Mouse (Mus musculus): ENCODE results near the gene Anxa6.

Gene Anxa6

DNA sequence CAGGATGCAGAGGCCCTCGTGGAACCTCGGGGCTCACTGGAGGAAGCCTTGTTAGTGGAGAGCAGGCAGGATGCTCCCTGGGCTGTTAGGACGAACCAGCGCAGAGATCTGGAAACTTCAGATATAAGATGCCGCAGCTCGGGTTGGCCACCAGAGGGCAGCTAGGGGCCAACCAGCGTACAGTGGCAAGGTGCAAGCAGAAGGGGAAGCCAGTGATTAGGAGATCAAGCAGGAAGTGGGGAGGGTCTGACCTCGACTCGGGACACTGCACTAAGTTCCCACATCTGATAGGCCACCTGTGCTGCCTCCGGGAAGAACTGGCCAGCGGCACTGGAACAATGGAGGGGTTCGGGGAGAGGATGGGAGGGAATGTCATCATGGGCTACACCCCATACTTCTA, 35.0 kb downstream of the Anxa6 start:
- DNase-seq (ENCODE audit: low spot score in 2 of 2) = peak in 1 of 2 experiments; percentile 20

DNA sequence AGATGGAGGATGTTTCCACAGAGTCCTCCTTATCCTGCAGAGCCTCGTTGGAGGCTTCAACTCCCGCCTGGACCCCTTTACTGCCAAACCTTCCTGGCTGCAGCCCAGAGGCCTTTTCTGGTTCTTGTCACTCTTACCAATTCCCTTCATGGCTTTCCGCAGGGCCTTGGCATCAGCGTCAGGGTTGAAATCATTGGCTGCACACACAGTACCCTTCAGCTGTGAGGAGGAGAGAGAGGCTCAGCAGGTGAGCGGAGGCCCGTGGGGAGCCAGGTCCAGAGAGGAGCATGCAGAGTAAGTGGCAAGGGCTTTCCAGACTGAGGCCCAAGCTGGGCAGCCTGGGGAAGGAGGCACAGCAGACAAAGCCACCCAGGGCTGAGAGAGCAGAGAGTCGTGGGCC, 37.1 kb downstream of the Anxa6 start:
- no peak for DNase-seq (ENCODE audit: low spot score in 2 of 2)

DNA sequence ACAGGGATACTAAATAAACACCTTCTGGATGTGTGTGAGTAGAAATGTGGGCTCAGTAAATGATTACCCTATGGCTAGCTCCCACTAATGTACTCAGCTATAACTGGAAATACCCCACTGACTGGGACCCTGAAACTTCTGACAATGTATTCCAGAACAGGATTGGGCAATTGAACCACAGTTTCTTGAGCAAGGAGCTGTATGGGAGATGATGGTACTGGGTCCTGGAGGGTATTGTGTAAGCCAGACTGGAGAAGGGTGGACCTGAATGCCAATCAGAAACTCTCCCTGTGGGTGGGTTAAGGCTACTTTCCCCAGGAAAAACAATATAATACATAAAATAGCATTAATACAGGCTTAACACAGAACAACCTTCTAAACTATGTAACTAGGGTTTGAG, 43.3 kb downstream of the Anxa6 start:
- no peak for DNase-seq (ENCODE audit: low spot score in 2 of 2)

DNA sequence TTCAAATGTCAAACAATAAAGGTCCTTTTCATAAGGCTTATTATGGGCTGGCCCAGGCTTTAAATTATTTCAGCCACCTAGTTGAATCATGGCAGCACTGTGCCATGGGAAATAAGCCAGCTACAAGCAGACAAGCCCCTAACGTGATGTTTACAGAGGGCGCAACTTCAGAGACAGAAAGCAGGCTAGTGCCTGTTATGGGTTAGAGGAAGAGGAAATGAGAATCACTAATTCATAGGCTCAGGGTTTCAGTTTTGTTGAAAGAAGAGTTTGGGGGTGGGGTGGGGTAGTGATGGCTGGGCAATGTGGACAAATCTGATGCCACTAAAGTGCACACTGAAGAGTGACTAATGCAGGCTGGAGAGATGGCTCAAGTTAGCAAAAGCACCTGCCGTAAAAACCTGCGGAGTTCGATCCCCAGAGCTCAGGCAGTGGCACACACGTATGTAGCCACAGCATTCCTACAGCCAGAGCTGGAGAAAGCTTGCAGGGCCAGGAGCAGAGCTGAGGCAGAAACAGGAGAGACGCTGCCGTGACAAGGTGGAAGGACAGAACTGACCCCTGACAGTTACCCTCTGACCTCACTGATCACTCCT, 44.4 kb downstream of the Anxa6 start:
- DNase-seq (ENCODE audit: low spot score in 2 of 2) = no peak

DNA sequence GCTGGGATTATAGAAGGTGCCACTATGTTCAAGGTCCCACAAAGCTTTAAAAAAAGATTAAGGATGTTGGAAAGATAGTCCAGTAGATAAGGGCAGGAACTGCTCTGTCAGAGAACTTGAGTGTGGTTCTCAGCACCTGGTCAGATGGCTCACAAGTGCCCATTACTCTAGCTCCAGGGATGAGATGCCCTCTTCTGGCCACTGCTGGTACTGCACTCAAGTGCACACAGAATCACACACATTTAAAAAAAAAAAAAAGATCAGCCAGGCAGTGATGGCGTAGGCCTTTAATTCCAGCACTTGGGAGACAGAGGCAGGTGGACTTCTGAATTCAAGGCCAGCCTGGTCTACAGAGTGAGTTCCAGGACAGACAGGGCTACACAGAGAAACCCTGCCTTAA, 45.3 kb downstream of the Anxa6 start:
- DNase-seq (ENCODE audit: low spot score in 2 of 2) = no peak

DNA sequence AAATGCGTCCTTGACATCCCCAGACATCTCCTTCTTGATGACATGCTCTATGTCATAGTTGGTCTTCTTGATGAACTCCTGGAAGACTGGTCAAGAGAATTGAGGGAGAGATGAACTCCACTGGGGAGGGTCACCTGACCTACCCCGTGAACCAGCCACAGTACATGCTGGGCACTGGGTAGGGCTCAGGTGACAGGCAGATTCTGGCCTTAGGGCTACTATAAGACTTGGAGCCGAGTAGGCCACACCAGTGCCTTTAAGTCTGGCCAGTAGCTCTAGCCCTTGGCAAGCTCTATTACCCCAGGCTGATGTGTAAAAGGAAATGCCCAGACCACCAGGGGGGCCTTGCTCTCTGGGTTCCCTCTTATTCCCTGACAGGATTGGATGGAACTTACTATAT, 48.2 kb downstream of the Anxa6 start:
- no peak for DNase-seq (ENCODE audit: low spot score in 2 of 2)

DNA sequence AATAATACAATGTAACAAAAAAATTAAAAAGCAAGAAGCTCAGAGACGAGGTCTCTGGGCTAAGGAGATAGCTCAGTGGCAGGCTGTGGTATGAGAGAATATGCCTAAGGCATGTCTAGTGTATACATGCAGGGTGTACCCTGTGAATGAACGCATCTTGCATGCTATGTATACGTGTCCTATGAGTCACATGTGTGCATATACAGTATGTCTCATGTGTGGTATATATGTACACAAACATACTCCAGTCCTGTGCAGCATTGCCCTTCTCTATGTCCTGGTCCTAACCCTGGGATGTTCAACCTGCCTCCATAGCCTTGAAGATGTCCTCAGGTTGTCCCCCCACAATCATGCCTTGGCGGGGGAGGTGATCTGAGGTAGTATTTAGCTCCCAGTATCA, 48.7 kb downstream of the Anxa6 start:
- no peak for DNase-seq (ENCODE audit: low spot score in 2 of 2)

DNA sequence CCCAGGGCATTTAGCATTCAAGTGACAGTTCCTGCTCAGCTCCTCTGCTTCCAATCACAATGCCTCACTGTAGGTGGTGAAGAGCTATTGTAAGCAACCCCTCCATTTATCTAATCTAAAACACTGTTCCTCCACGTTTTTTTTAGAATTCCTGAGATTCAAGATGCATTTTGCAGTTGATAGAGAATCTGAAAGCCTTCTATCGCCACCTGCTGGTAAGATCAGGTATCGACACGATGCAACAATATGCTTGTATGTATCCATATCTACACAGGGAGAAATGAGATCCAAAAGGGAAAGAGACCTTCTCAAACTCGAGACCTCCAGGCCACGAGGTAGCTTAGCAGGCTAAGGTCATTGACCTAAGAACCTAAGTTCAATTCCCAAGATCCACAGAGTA, 49.2 kb downstream of the Anxa6 start:
- peak; percentile 69 to 86 for DNase-seq (ENCODE audit: low spot score in 2 of 2)

DNA sequence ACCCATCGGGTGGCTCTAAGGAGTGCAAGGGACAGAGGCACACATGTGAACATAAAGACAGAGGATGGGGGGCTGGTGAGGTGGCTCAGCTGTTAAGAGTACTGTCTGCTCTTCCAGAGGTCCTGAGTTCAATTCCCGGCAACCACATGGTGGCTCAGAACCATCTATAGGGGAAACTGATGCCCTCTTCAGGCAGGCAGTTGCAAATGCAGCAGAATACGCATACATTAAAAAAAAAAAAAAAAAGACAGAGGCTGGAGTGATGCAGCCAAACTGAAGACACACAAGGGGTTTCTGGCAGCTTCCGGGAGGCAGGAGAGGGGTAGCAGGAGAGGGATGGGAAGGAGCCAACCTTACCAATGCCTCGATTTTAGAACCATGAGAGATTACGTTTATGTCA, 50.7 kb downstream of the Anxa6 start:
- no peak for DNase-seq (ENCODE audit: low spot score in 2 of 2)

DNA sequence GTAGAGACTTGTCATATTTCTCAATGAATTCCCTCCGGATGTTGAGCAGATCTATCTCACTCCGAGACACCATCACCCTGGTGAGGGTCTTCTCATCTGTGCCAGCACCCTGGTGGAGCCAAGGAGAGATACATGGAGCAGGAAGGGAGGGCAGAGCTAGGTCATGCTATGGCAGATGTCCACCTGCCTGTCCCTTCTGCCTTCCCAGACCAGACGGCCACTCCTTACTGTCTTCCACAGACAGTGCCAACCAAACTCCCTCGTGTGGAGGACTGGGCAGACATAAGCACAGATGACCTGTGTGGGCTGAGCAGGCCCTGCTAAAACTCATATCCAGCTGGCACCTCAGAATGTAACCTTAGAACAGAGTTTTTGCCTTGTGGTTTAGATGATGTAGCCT, 51.6 kb downstream of the Anxa6 start:
- no peak for DNase-seq (ENCODE audit: low spot score in 2 of 2)

DNA sequence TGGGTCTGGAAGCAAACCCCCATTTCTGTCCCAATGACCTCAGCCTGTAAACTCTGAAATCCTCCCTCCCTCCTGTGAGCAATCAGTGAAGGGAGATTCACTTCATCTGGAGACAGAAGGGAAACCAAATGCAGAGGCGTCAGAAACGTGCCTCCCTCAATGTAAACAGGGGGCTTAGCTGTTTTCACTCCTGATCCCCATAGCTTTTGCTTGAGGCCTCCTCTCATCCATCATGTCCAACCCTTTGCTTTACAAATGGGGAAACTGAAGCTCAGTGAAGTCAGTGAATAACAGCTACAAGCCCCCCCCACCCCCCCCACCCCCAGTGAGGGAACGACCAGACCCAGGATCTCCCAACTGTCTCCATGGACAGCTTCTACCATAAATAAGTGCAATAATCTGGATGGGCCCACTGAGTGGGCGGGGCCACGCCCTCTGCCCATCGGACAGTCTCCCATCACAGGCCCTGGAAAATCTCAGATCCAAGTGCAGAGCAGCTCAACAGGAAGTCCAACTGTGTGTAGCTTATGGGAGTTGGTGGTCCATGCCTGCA, 55.8 kb downstream of the Anxa6 start:
- no peak for DNase-seq (ENCODE audit: low spot score in 2 of 2)

DNA sequence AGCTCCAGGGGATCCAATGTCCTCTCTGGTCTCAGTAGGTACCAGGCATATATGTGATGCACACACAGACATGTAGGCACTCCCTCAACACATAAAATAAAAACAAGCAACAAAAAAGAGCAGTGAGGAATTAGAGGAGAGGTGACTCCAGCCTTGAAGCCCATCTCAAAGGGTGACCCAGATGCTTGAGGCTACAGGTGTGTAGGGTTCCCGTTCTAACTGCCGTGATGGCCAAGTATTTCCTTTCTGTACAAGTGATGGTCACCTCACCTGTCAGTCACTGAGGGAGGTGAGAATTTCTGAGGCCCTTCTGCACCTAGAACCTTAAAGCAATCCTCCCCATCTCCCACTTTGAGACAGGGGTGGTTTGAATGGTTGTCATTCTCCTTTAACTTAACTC, 56.9 kb downstream of the Anxa6 start:
- no peak for DNase-seq (ENCODE audit: low spot score in 2 of 2)

DNA sequence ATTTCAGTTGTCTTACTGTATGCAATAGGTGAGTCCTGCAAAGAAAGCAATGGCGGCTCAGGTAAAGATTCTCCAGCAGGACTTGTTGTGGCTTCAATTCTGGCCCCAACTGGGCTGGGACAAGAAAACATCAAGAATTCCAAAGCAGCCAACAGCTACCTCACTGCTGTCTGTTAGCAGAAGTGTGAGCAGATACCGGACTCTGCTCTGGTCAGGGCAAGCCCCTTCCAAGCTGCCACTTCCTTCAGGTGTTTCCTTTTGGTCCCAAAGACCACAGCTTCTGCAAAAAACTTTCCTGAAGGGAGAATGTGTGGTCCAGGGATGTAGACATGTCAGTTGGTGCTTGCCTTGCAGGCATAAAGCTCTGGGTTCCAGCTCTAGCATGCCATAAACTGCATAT, 57.5 kb downstream of the Anxa6 start:
- DNase-seq (ENCODE audit: low spot score in 2 of 2) = no peak

DNA sequence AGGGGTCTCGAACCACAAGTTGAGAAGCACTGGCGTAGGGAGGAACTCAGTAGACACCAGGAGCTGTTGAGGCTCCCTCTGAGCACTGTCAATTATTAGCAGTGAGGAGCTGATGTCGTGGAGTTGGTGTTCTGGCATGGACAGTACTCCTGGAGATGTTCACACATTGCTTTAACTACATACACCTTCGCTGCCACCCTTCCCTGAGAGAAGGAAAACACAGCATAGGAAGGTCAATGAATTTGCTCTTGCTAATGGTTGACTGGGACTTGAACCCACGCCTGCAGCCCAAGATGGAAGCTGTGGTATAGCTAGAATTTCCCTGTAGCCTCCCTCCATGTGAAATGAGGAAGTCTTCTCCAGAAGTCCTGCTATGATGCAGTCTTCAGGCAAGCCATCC, 57.9 kb downstream of the Anxa6 start:
- DNase-seq (ENCODE audit: low spot score in 2 of 2) = no peak

DNA sequence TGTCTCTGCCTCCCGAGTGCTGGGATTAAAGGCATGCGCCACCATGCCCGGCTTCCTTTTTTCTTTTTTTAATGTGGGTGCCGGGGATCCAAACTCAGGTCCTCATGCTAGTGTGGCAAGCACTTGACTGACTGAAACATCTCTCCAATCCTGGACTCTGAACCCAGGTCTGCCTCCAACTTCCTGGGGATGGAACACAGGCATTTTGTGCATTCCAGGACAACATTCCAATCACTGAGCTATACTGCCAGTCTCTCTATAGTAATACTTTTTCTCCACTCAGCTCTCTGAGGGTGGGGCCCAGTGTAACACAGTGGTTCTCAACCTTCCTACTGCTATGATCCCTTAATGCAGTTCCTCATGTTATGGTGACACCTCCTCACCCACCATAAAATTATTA, 58.6 kb downstream of the Anxa6 start:
- DNase-seq (ENCODE audit: low spot score in 2 of 2) = no peak

DNA sequence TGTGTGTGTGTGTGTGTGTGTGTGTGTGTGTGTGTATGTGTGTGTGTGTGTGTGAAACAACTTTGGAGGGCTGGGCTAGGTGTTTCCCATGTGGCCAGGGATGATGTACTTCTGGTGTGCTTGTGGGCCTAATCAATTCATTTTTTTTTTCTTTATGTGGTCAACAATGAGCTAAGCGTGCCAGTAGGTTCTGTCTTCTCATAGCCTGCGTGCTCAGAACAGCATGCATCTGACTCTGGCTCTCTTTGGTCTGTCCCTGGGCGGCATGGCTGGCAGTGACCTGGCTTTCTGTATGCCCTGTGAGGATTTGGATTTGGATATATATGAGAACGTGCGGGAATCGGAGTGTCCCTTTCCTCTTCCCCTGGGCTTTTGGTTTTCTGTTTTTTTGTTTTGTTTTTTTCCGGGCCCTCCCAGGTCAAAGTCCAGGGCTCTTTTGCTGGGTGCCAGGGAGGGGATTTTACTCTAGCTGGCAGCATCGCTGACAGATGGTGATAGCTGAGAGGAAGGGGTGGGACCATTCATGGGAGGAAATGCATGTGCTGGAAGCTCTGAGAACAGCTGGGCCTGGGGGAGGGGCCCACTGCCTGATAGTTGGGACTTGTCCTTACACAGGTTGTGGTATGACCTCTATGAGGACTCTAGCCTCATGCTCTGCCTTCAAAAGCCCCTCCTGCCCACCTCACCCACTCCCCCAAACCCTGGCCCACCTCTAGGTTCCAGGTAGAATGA, 59.6 kb downstream of the Anxa6 start:
- DNase-seq (ENCODE audit: low spot score in 2 of 2) = no peak

DNA sequence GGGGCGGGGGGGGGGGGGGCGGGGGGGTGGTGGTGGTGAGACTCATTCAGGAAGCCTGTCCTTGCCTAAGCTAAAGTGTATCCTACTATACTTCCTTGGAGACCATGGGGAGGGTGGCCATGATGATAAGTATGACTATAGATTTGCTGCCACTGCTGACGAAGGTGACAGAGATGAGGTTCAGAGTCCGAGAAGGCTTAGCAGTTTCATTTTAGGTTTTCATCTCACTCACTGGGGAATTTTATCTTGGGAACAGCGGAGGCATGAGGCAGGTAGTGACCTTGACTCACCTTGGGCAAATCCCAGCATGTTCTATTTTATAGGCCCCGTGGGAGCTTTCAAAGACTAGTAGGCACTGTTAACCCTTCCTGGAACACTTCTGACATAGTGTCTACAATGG, 60.5 kb downstream of the Anxa6 start:
- no peak for DNase-seq (ENCODE audit: low spot score in 2 of 2)

DNA sequence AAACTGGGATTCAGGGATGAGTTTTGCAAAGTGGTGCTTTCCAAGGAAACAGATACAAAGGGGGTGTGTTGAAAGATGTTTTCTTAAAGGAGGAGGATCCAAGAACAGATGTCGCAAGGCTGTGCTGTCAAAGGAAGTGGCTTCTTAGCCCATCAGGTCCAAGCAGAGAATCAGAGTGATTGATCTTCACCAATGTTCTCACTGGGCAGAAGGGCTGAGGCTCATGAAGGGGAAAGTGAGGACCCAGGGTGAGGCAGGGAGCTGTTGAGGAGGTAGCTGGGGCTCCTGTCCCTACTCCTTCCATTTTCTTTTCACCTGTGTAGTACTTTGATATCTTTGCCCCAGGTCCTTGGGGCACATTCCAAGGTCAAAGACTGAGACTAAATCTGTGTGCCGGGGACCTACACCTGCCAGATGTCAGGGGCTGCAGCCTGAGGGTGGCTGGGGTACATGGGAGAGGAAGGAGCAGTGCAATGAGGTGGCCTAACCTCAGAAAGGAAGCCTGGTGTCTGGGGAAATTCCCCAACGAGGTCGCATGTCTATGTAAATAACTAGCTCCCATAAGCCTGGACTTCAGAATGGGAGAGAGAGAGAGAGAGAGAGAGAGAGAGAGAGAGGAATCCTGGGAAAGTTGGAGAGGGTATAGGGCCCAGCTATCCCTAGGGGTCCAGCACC, 61.1 kb downstream of the Anxa6 start:
- DNase-seq (ENCODE audit: low spot score in 2 of 2) = no peak

DNA sequence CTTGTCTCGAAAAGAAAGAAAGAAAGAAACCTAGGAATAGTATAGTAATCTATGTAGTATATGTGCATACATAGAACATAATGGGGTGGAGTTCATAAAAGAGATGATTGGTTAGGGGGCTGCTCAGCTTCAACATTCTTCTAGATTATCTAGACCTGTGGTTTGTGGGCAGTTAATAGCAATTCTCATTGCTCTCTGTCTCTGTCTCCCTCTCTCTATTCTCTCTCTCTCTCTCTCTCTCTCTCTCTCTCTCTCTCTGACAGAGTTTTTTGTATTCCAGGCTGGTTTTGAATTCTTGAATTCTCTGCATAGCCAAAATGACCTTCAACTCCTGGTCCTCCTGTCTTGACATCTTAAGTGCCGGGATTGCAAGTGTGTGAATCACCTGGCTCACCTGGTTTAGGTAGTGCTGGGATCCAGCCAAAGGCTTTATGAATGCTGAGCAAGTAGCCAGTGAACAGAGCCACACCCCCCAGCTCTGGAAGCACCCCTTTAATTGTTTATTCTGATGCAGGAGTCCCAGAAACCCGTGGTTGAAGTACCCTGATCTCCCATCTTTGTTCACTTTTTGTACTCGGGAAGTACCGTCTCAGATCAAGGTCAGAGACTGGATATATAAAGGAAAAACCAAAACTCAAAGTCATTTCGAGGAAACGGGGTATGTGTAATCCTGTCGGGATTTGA, 61.7 kb downstream of the Anxa6 start:
- DNase-seq (ENCODE audit: low spot score in 2 of 2) = no peak

DNA sequence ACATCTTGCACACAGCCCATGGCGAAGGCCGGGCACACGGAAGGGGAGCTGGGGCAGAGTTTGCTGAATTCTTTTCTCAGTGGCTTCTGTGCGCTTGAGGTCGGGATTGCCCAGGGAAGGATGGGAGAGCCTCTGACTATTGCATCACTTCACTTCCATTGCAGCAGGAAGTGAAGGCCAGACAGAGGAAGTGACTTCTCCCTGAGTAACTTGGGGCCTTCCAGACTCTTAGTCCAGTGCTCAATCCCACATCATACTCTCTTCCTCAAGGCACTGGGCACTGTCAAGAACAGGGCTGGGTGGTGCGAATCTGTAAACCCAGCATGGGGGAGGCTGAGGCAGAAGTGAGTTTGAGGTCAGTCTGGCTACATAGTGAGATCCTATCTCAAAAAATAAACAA, 68.0 kb downstream of the Anxa6 start:
- DNase-seq (ENCODE audit: low spot score in 2 of 2) = no peak

DNA sequence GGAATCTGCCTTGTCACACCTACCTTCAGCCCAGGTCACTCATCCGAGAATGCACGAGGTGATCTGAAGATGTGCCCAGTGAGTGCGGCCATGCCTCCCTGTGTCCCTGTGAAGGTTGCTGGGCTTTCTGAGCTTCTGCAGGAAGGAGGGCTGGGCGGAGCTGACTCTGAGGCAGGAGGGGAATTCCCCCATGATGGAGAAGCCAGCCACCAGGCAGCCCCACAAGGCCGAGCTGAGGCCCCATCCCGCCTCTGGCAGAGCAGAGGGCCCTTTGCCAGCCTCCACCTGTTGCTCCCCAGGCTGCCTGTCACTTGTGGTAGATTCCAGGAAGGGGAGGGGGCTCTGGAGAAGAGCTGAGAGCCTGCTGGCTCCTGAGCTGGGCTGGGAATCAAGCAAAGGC, 70.4 kb downstream of the Anxa6 start, which contains the start of gene Tnip1:
Gene Tnip1, minus strand, starts transcription at position 108 of the 400 bp plus-strand sequence.
- no peak for DNase-seq (ENCODE audit: low spot score in 2 of 2)

DNA sequence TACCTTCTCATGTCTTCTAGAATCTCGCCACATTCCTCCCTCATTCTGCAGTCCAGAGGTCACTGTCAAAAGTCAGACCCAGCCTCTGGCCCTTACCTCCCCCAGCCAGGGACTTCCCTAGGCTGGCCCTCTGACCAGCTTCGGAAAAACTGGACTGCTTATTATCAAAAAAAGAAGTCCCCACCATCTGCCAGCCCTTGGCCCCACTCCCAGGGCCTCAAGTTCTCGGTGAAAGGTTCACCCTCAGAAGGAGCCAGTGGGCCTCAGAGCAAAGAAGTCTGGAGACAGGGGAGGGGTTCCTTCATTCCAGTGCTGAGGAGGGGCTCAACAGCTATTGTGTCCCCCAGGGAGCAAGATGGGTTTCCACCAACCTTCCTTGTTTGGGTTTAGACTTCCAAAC, 71.3 kb downstream of the Anxa6 start:
- no peak for DNase-seq (ENCODE audit: low spot score in 2 of 2)
